Mouse (Mus musculus) embryonic fibroblast, embryonic 13.5 days (primary cell): ENCODE data around the gene H2-M10.1.

Experiments used
- CTCF ChIP-seq: IDR thresholded peaks from 2 replicates; pipeline ENCODE4 v1.5.1; 2011; ENCODE audit warnings: mild to moderate bottlenecking, control low read depth, low read length, moderate library complexity, borderline replicate concordance; ENCODE audit not compliant: insufficient read depth
- POLR2A ChIP-seq: IDR thresholded peaks from 2 replicates; pipeline ENCODE4 v1.6.1; 2011; ENCODE audit warnings: low read depth, mild to moderate bottlenecking, control low read depth, low read length, moderate library complexity

DNA sequence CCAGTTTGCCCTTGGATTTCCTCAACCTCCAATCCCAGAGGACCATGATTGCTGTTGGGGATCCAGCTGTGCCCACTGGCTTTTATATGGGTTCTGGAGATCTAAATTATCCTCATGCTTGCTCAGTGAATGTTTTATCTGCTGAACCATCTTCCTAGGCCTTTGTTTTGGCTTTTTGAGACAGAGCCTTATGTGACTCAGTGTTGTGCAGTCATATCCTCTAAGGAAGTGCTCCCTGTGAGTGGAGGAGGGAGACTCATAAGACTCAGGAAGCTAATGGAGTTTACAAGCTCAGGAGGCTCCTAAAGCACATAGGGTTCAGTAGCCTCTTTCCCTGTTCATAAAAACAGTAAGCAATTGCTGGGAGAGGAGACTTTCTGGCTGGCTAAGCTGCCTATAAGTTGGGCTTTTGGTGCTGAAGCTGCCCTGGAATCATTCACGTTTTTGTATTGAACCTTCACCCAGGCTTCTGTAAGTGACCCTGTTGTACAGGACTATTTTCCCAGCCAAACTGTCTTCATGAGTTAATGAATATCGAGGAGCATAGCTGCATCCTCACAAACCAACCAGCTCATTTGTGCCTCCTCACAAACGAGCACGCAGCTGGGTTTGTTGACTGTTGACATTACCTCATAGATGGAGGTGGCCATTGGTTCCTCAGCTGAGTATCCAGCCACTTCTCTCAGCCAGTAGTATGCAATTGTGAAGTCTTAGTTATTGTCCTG lies 44.3 kb downstream of the H2-M10.1 start:
- TF ChIP-seq POLR2A (no peak), CTCF (no peak)
